Mouse (Mus musculus) skeletal muscle tissue, adult 2 months (tissue): ENCODE results near the gene Tmem221.

Experiments
- DNase-seq: peaks from one replicate; pipeline ENCODE4 v3.0.0-alpha.2; 2012; ENCODE audit warnings: low read depth, low spot score

The Tmem221 gene

DNA sequence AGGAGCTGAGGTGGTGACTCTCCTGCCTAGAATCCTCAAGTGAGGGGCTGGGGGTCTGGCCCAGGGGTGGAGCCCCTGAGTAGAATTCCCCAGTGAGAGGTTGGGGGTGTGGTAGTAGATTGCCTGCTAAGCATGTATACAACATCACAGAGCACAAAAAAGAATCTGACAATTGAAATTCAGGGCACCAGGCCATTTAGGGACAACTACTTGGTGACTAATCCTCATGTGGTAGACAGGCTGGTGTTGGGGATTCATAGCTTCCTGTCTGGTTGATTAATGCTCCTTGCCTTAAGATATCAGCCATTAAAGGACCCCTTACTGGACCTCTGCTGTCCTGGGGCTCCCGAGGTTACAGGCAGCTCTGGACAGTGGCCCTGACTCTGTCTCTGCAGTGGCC, 20.3 kb upstream of the Tmem221 start:
- no peak for DNase-seq

DNA sequence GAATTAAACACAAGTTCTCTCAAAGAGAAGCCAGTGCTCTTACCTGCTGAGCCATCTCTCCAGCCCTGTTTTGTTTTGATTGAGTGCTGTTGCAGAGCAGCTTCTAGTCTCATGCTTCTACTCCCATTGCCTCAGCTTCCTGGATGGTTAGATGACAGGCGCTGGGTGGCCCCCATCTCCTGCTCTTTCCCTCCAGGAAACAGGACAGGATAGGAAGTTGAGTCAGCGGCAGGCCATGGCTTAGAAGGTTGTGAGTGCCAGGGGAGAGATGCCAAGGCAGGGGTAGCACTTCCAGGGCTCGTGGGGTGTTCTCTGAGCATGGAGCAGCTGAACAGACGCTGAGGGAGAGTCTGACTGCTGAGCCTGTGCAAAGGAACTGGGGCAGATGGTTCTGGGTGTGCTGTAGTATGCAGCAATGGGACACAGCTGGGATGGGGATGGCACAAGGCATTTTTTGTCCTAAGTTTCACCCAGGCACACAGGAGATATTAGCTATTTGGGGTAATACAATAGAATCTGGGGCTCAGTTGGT, 19.3 kb upstream of the Tmem221 start:
- no peak for DNase-seq

DNA sequence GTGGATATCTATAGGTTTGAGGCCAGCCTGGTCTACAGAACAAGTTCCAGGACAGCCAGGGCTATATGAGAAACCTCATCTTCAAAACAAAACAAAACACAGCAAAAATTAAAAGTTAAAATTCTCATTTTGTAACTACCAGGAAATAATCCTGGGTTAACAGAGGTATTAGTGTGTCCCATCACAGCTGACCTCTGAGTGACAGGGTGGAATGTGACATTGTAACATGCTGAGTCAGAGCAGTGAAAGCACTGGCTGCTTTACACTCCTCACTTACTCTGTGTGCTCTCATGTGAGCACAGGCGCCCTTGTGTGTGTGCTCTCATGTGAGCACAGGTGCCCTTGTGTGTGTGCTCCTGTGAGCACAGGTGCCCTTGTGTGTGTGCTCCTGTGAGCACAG, 16.3 kb upstream of the Tmem221 start:
- DNase-seq, result no peak

DNA sequence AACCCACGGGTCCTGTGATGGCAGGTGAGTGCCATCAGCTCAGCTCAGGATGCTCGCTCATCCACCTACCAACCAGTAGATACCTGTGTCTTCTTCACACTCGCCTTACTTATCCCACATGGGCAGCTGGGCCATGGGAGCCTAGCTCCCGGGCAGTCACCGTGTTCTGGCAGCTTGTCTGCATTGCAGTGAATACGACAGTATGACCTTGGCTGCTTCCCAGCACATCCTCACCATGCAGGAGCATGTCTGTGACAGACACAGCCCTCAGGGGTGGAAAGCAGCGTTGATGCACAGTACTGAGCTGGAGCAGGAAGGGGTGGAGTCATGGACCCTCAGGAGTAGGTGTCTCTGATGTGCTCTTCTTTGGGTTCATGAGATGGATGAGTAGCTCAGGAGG, 15.8 kb upstream of the Tmem221 start:
- DNase-seq, result no peak

DNA sequence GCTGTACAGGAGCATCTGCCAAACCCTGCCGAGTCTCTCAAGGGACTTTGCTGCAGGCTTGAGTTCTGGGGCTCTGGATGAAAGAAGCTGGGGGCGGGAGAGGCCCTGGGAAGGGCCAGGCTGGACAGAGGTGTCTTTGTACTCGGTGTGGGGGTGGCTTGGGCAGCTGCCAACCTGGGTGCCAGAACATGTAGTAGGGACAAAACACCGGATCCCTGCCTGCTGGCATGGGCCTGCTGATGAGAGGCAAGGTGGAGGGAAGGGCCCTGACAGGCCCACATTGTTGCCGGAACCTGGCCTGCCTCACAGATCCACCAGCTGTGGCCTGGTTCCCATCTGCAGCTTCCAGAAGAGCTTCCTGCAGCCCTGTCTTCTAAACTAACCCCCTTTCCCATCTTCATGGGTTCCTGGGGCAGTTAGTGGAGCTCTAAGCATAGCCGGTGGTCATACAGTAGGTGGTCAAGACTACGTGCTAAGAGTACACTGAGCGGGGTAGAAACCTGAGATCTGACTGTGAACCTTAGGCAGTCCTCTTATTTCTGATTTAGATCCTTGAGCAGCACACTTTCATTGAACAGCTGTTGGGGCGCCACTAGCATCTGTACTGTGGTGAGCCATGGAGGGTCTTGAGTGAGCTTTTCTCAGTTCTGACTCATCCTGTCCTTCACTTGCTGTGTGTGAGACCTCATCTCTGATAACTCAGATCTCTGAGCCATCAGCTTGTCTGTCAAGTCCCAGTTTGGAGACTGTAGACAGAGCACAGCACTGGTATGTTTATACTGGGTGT, 14.4 kb upstream of the Tmem221 start:
- no peak for DNase-seq

DNA sequence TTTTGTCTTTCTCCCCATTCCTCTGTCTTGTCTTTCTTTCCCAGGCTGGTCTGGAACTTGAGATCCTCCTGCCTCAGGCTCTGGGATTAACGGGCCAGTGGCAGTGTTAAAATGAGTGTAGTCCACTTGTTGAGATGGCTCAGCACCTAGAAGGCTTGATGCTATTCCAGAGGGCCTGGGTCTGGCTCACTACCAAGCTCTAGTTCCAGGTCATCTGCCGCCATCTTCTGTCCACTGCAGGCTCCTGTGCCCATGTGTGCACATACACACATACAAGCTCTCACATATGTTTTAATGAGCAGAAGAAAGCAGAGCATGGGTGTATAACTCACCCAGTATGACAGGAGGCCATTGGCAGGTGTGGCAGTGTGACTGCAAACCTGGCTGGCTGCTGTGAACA, 13.4 kb upstream of the Tmem221 start:
- DNase-seq, result no peak

DNA sequence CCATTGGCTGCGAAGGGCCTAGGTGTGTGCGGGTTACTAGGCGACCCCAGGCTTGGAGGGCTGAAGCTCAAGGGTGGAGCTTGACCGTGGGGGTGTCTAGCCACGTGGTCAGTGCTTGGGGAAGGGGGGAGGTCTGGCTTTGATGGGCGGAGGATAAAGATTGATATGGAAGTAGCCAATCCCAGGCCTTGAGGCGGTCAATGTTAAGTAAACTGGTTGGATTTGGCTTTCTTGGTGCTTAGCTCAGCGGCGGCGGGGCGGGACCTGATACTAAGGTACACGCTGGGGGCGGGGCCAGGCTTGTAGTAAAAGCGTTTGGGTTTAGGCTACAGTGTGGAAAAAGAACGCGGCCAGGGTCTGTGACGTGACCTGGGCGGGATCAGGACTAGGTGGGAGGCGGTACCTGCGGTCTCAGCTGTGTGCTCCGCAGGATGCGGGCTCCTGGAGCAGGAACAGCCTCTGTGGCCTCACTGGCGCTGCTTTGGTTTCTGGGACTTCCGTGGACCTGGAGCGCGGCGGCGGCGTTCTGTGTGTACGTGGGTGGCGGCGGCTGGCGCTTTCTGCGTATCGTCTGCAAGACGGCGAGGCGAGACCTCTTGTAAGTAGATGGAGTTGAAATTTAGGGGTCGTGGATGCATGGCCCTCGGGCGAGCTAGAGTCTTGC, 11.8 kb upstream of the Tmem221 start:
- DNase-seq, result peak; percentile 89

DNA sequence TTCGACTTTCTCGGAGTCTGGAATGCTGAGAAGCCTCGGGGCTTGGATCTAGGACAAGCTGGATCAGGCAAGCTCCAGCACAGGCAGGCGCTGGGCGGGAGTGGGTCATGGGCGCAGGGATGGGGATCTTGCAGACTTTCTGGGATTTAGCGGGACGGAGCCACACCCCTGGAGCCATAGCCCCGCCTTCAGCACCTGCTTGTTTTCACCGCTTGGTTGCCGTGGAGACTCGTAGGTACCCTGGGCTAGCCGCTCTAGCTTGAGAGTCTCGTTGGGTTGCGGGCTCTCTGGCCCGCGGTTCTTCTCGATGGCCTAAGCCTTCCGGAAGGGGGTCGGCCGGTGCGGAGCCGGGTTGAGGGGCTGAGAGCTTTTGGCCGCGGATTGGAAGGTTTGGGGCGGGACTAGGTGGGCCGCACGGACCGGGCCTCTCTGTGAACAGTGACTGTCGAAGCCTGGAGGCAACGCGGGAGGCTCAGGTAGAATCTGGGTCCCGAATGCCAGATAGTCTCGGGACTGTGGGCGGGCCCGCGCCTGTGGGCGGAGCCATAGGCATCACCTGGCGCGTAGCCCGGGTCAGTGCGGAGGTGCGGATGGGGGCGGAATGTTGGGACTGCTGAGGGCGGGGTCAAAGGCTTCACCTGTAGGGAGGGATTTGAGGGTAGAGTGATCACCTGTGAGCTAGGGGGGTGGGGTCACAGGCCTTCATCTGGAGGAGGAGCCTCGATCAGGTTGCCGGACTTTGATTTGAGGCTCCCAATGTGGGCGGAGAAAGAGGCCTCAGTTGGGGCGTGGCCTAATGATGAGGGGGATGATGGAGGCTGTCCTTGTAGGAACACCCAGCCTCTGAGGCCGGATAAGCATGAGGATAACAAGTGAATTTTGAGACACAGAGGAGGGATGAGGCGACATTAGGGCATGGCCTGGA, 11.0 kb upstream of the Tmem221 start:
- DNase-seq, result peak; percentile 79

DNA sequence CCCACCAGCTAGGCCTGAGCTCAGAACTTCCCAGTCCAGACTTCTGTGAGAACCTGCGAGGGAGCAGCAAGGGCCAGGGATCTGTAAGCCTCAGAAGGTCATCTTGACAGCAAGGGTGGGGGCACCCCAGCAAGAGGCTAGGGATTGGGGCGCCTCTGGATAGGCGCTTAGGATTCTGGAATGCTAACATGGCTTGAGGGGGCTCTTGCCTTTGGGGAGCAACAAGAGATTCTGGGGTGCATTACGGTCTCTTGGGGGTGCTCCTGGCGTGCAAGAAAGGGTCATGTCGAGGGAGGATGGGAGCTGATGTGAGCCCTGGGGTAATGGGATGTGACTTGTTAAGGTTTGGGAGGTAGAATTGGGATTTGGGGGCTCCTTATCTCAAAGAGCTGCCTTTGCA, 10.3 kb upstream of the Tmem221 start:
- no peak for DNase-seq

DNA sequence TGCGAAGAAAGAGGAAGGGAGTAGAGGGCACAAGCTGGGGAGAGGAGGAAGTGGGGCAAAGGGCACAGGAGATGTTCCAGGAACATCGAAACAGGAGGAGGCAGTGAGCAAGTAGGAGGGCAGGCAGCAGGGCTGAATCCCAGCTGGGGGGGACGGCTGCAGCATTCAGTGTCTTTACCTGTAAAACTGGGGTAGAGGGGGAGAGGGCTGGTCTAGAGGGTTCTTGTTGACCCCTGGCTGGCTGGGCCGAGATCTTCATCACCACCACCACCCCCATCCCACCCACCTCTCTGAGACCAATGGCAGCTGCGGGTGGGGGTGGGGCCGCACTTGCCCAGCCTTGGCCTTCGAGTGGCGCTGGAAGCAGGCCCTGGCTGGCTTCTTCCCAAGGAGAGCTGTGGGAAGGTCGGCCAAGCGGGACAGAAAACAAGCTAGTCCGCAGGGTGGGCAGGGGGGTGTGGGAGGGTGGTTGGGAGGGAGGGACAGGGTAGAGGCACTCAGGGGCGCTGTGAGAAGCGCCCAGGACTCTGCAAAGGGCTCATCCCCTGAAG, 9.8 kb upstream of the Tmem221 start, which contains the start of gene Slc27a1:
Slc27a1 (plus strand) TSS at position 496 of the 551 bp plus-strand sequence.
- peak; percentile 84 for DNase-seq

DNA sequence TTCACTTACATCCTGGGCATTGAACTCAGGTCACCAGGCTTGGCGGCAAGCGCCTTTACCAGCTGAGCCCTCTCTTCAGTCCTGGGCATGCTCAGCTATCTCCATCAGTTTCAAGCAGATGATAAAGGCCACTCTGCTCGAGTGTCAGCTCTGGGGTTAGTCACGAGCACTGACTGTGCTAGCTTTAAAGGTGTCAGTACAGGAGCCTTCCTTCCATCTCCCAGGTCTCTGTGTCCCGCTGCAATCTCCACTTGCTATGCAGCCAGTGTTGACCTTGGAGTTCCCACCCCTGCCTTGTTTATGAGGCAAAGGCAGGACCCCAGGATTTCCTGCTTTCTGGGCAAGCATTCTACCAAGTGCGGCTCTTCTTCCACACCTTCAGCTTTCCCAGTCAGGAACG, 8.9 kb upstream of the Tmem221 start:
- DNase-seq, result no peak

DNA sequence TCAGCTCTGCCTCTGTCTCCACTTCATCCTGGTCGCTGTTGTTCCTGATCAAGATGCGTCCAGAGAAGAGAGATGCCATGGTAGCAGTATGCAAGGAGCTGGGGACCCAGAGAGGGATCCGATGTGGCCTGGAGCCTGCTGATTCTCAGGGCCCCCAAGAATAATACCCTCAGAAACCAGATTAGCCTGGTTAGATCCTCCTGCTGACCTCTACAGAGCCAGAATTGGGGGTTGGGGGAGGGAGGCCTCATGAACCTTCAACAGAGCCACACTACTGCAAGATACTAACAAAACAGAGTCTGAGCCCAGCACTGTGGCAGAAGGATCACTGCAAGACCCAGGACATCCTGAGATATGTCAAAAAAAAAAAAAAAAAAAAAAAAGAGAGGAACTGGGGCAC, 7.8 kb upstream of the Tmem221 start, which contains the start of gene Nxnl1:
Nxnl1 (minus strand) TSS at position 101 of the 400 bp plus-strand sequence.
- no peak for DNase-seq

DNA sequence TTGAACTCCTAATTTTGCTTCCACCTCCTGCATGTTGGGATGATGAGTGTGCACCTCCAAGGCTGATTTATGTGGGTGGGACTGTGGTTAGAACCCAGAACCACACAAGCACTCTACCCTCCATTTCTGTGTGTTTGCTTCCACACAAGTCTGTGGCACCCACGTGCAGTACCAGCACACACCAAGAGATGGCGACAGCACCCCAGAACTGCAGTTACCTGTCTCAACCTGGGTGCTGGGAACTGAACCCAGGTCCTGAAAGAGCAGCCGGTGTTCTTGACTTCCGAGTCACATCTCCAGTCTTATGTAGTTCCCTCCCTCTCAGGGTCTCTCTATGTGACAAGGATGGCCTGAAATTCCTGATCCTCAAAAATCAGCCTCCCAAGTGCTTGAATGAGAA, 5.3 kb upstream of the Tmem221 start:
- no peak for DNase-seq

DNA sequence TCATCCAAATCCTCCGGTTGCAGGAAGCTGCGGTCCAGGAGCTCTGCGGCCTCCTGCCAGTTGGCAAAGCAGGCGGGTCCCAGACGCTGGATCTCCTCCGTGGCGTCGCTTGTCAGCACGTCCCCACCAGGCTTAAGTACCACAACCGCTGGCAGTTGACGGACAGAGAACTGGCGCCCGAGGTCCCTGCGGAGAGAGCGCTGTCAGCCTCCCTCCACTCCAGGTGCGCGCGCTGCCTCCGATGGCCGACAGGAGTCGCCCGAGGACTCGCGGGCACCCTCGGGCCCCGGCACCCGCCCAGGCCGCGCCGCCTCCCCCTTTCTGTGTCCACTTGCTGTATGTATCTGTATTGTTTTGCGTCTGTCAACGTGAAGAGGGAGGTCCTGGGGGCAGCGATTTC, 4.1 kb upstream of the Tmem221 start:
- peak; percentile 51 for DNase-seq

DNA sequence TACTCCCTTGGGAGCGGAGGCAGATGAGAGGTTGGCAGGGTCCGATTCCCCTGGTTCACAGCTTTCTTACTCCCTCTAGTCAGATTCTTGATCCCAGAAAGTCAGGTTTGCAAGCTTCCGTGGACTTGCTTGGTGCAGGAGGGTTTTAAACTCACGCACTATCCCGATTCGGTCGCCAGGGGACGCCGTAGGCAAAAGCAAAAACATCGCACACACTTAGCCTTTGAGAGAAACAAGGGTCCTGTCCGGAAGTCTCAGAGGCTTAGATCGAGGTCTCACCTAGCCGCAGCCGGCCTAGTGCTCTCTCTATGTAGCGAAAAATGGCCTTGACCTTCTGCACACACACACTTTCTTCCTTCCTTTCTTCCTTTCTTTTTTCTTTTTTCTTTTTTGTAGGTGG, 2.7 kb upstream of the Tmem221 start:
- DNase-seq, result peak; percentile 59

DNA sequence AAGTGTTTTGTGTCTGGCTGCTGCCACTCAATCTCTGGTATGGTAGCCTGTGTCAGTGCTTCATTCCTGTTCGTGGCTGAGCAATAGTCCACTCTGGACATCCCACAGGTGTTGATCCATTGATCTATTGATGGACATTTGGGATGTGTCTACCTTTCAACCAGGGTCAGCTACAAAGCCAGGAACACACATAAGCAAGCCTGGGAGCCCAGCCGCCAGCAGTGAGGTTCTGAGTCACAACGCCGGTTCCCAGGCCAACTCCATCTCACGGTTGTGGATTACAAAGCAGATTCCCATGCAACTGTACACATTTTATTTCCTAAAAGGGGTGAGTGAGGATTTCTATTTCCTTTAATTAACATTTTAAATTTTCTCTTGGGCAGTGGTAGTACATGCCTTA, 2.1 kb upstream of the Tmem221 start:
- no peak for DNase-seq

DNA sequence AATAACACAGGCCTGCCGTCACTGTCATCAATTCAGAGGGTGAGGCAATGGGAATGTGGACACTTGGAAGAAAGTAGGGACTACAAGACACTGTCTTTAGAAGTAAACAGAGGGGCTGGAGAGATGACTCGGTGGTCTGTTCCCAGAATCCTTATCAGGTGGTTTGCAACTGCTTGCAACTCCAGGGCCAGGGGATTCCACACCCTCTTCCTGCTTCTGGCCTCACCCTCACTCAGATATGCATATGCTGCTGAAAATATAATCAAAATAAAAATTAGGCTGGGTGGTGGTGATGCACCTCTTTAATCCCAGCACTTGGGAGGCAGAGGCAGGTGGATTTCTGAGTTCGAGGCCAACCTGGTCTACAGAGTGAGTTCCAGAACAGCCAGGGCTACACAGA, 1.4 kb upstream of the Tmem221 start:
- DNase-seq, result no peak

DNA sequence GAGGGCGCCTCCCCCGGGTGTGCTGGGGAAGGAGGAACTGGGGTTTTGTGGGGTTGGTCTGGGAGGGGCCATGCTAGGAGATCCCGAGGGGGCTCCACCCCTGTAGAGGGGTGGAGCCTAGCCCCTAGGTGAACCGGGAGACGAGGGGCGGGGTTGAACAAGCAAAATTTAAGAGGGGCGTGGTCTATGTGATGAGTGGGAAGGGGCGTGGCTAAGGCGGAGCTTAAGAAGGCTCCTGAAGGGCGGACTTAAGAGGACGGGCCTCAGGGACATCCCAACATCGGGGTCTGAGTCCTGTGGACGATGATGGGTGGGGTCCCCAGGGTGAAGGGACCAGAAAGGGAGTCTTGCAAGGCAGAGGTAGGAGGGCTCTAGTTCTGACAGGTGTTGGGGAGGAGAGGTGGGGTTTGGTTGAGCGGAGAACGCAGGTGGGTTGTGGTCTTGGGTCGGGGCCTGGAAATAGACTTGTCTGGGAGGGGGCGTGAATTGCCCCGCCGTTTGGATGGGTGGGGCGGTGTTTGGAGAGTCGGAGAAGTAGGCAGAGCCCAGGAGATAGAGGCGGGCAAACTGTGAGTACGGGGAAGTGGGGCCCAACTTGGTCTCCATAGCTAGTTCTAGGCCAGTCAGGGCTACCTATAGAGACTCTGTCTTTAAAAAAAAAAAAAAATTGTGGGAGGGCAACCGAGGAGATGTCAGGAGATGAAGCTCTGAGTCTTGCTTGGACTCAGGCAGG, 453 bp upstream of the Tmem221 start:
- DNase-seq, result peak; percentile 56

DNA sequence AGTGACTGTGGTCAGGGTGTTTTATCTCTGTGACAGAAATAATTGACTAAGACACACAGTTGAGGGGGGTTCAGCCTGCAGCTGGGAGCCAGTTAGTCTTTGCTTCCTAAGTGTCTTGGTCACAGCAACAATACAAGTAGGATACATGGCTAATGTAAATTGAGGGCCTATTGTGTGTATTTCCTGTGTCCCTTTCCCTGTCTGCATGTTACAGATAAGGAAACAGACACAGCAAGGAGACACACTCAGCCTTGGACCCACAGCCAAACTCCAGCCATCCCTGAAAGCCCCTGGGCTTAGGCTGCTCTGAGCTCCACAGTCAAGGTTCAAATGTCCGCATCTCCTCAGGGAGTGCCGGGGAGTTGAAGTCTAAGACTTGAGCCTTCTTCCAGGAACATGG, 4.0 kb downstream of the Tmem221 start:
- DNase-seq, result no peak

DNA sequence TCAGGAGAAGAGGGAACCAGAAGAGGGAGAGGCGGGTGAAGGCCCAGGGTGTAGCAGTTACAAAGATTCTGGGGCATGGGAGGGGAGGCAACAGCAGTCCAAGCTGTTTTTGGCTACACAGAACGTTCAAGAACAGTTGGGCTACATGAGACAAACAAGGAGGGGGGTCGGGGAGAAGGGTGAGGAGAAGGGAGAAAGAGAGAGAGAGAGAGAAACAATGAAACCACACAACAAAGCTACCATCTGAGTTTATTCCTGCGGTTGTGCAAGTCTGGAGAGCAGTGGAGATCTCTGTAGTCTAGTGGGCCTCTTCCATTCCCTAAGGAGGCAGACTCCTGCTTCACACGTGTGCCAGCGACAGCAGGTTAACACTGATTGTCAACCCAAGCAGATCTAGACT, 4.7 kb downstream of the Tmem221 start:
- no peak for DNase-seq

DNA sequence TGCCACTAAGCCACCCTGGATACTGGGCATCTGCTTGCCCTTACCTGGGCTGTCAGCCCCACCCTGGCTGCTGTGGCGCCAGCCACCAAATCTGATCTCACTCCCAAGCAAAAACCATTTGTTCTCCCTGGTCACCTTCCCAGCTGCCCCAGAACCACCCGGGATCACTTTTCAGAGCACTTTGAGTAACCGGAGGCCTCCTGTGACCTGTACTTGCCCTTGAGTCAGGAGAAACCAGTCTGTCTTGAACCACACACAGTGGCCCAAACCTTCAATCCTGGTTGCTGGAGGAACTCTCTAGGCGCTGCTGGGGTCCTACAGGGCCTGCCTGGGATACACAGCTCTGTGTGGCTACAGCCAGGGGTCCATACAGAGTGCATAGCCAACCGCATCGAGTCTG, 5.9 kb downstream of the Tmem221 start:
- DNase-seq, result no peak
